ENCODE assay signal across 8 mouse cellular contexts in genomic region chr4:134703835-134704546, GRCm38 (mm10). TPM values are rescaled to one million over a fixed set of nuclear protein-coding genes. Genes with fewer than 3 reads are reported as not detected.
DNase-seq lines count a peak whose midpoint lies in the region; ATAC-seq lines count a peak whose summit lies in the region.

TSS of gene Man1c1 (minus strand) at chr4:134704290.

- H3K4me1 ChIP-seq in hindbrain, embryonic 14.5 days (replicated peaks; ENCODE audit: control insufficient read depth, insufficient read depth, low read length) = peaks cover 20% of the 10 kb centered on the region

- H3K9me3 ChIP-seq in hindbrain, embryonic 14.5 days (ENCODE audit: control insufficient read depth, low read length) = no peaks in the 10 kb centered on the region

- peak within 1 kb of the TSS; percentile 99 for H3K4me2 ChIP-seq in hindbrain, embryonic 14.5 days (replicated peaks)

- peak within 1 kb of the TSS; percentile 67 for H3K9ac ChIP-seq in hindbrain, embryonic 14.5 days

- DNase-seq in R1 (ENCODE audit: low read depth, low spot score) = peak; percentile 97
- peak; percentile 99 for DNase-seq in cerebellum, postnatal 25 days
- DNase-seq in frontal cortex, postnatal 25 days (ENCODE audit: low spot score in 2 of 2) = peak; percentile 95 to 97
- peak; percentile 98 for DNase-seq in hindbrain, embryonic 14.5 days (ENCODE audit: low spot score)
- peak; percentile 99 for DNase-seq in layer of hippocampus, postnatal 36 days
- peak; percentile 99 for DNase-seq in lung, postnatal 36 days
- DNase-seq in retina, postnatal 1 day = peak; percentile 98
- peak; percentile 94 to 98 for DNase-seq in urinary bladder, adult 18-20 months (ENCODE audit: low spot score in 2 of 2)

- no peaks in the 10 kb centered on the region for H3K27me3 ChIP-seq in hindbrain, embryonic 14.5 days (ENCODE audit: control insufficient read depth, insufficient read depth, low read length)

- H3K36me3 ChIP-seq in hindbrain, embryonic 14.5 days (replicated peaks; ENCODE audit: control insufficient read depth, insufficient read depth) = no peaks in the 10 kb centered on the region

- peak; percentile 96 for ATAC-seq in hindbrain, embryonic 14.5 days (ENCODE audit: low FRiP score)

- WGBS in hindbrain, embryonic 14.5 days = 0% methylated on average over 46 of the region's 81 CpGs

- peak within 1 kb of the TSS; percentile 57 for H3K27ac ChIP-seq in hindbrain, embryonic 14.5 days

- peak within 1 kb of the TSS; percentile 71 for H3K4me3 ChIP-seq in hindbrain, embryonic 14.5 days (replicated peaks; ENCODE audit: low read length)

RNA-seq across cellular contexts. Expression of gene Man1c1, which starts in this region (rescaled TPM):
- 7.1 and 7.2 TPM in 2 replicates for polyA plus RNA-seq in hindbrain, embryonic 14.5 days (2014; fragmentation: Nextera tagmentation; extraction: Ambion mirVana)
- total RNA-seq in layer of hippocampus, postnatal 36 days (2021) = 10 to 100 TPM; 21.6 to 23.8 TPM

Comparison
In these comparisons a context has a peak if more than half of its experiments do, and no peak if none do; other contexts are left out.
1. Peak in every context shown above with its lines: DNase-seq, ATAC-seq, H3K4me3 ChIP-seq and H3K27ac ChIP-seq.